Mouse (Mus musculus): Measurements from ENCODE around the gene Pycr1. TPM values are rescaled to one million over a fixed set of nuclear protein-coding genes. Genes with fewer than 3 reads are reported as not detected.

Pycr1 gene
- total and polyA plus RNA-seq, 2 experiments = 0.61 to 2.6 TPM

DNA sequence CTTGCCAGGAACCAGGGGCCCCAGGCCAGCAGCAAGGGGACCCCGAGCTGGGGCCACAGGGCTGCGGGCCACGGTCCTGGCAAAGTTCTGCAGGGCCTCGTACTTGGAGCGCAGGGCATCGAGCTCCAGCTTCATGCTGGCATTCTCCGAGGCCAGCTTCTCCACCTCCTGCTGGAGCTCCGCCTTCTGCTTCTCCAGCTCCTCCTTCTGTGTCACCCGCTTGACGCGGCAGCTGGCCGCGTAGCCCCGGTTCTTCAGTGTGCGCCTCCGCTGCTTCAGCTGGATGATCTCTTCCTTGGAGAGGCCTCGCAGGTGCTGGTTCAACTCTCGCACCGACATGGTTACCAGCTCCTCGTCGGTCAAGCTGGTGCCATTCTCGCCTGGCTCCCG, 14.2 kb downstream of the Pycr1 start:
- TF ChIP-seq POLR2A (IDR thresholded peaks at IDR 0.05; ENCODE audit: extremely low read depth, insufficient read depth, low read length) = peak; percentile 86
- TF ChIP-seq CTCF (IDR thresholded peaks at IDR 0.05; ENCODE audit: low read depth, low read length) = no peak
- 10% methylated on average over 23 of the region's 23 CpGs for WGBS
- Histone ChIP-seq H3K4me3 (ENCODE audit: insufficient read depth, low read depth, low read length) (peak overlapping the region; percentile 64), H3K79me2 (ENCODE audit: control insufficient read depth, insufficient read depth, low read length) (peaks cover 7% of the 10 kb centered on the region; the same call in 1 of the 2 replicates), H3K27ac (replicated peaks; ENCODE audit: insufficient read depth, low read depth, low read length) (peak overlapping the region; percentile 90), H3K4me1 (ENCODE audit: control insufficient read depth, insufficient read depth, low read length) (peaks cover 39% of the 10 kb centered on the region), H3K9ac (ENCODE audit: low read depth, low read length) (peak overlapping the region; percentile 80), H3K36me3 (ENCODE audit: control insufficient read depth, insufficient read depth, low read length) (no peaks in the 10 kb centered on the region), H3K27me3 (ENCODE audit: control insufficient read depth, insufficient read depth, low read length) (no peaks in the 10 kb centered on the region)
- DNase-seq (ENCODE audit: extremely low read depth, low read depth, low spot score) = peak; percentile 91

DNA sequence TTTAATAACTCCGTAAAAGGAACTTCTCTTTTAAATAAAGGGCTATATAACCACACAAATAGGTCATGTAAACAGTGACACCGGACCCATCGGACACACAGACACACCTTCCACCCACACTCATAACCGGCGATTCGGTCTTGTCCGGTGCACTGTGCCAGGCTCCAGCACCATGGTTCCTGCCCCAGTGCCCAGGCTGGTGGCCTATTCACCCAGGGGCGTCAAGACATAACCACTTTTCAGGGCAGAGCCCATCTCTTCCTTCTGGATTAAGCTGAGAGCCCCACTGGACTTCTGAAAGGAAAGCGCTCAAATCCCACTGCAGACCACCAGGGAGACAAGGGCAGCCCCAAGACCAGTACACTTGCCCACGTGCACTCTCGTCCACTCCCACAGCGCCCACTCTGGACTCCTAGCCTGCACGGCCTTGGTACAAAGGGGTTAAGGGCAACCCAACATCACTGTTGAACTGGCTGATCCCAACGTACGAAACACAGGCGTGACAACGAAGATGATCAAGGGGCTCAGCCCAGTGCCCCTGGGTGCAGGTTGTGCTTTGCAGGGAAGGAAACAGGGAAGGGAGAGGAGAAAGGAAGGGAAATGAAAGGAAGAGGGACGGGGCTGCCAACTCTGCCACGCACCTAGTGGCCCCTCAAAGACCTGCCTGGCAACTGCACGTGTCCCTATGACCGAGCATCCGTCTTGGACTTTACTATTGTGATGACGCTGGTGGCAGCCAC, 14.8 kb downstream of the Pycr1 start:
- Histone ChIP-seq H3K4me1 (ENCODE audit: control insufficient read depth, insufficient read depth, low read length) (peaks cover 37% of the 10 kb centered on the region), H3K79me2 (ENCODE audit: control insufficient read depth, insufficient read depth, low read length) (peaks cover 7% of the 10 kb centered on the region; the same call in 1 of the 2 replicates), H3K4me3 (ENCODE audit: insufficient read depth, low read depth, low read length) (peak overlapping the region; percentile 64), H3K27me3 (ENCODE audit: control insufficient read depth, insufficient read depth, low read length) (no peaks in the 10 kb centered on the region), H3K27ac (replicated peaks; ENCODE audit: insufficient read depth, low read depth, low read length) (peak overlapping the region; percentile 90), H3K9ac (ENCODE audit: low read depth, low read length) (peak overlapping the region; percentile 48), H3K36me3 (ENCODE audit: control insufficient read depth, insufficient read depth, low read length) (no peaks in the 10 kb centered on the region)
- DNase-seq (ENCODE audit: extremely low read depth, low read depth, low spot score) = peak; percentile 51
- WGBS = 31% methylated on average over 23 of the region's 23 CpGs
- TF ChIP-seq CTCF (IDR thresholded peaks at IDR 0.05; ENCODE audit: low read depth, low read length) (no peak), POLR2A (IDR thresholded peaks at IDR 0.05; ENCODE audit: extremely low read depth, insufficient read depth, low read length) (no peak)

DNA sequence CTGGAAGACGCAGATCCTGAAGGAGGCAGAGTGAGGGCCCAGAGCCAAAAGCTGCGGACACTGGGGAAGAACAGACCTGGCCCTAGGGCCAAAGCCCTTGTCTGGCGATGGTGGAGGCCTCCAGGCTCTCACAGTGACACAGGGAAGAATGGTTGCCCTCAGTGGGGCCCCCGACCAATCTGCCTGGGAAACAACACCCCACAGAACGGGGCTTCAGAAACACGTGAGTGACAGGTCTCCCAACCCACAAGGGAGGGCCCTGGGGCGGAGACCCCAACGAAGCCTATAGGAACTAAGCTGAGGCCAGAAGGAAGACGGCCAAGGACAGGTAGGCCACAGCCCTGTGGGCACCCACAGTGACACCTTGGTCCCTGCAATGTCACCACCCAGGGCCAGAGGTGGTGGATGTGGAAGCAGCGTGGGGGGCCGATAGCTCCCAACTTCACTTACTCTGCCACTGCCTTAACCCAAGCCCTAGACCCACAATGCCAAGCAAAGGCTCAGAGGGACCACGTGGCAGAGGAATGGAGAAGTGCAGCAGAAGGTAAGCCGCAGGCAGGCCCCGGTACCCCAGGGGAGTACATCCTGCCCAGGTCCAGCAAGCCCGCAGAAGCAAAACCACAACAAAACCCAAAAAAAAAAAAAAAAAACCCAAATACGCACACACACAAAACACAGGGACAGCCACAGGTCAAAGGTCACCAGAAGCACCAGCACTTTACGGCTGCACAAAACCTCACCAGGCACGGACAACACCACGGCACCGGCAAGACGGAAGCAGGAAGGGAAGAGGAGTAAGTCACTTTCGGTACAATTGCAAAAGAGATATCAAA, 15.9 kb downstream of the Pycr1 start:
- no peak overlapping the region; the same call in 1 of the 2 replicates for H3K4me3 ChIP-seq (ENCODE audit: insufficient read depth, low read depth, low read length)
- 41% methylated on average over 22 of the region's 22 CpGs for WGBS
- peaks cover 8% of the 10 kb centered on the region; the same call in 1 of the 2 replicates for H3K36me3 ChIP-seq (ENCODE audit: control insufficient read depth, insufficient read depth, low read length)
- peak overlapping the region; percentile 32 for H3K27ac ChIP-seq (replicated peaks; ENCODE audit: insufficient read depth, low read depth, low read length)
- H3K4me1 ChIP-seq (ENCODE audit: control insufficient read depth, insufficient read depth, low read length) = peaks cover 41% of the 10 kb centered on the region
- H3K9ac ChIP-seq (ENCODE audit: low read depth, low read length) = peak overlapping the region; percentile 48
- no peaks in the 10 kb centered on the region for H3K27me3 ChIP-seq (ENCODE audit: control insufficient read depth, insufficient read depth, low read length)
- peak; percentile 77 for DNase-seq (ENCODE audit: extremely low read depth, low read depth, low spot score)
- peaks cover 11% of the 10 kb centered on the region; the same call in 1 of the 2 replicates for H3K79me2 ChIP-seq (ENCODE audit: control insufficient read depth, insufficient read depth, low read length)
- TF ChIP-seq CTCF (IDR thresholded peaks at IDR 0.05; ENCODE audit: low read depth, low read length) (no peak), POLR2A (IDR thresholded peaks at IDR 0.05; ENCODE audit: extremely low read depth, insufficient read depth, low read length) (no peak)

DNA sequence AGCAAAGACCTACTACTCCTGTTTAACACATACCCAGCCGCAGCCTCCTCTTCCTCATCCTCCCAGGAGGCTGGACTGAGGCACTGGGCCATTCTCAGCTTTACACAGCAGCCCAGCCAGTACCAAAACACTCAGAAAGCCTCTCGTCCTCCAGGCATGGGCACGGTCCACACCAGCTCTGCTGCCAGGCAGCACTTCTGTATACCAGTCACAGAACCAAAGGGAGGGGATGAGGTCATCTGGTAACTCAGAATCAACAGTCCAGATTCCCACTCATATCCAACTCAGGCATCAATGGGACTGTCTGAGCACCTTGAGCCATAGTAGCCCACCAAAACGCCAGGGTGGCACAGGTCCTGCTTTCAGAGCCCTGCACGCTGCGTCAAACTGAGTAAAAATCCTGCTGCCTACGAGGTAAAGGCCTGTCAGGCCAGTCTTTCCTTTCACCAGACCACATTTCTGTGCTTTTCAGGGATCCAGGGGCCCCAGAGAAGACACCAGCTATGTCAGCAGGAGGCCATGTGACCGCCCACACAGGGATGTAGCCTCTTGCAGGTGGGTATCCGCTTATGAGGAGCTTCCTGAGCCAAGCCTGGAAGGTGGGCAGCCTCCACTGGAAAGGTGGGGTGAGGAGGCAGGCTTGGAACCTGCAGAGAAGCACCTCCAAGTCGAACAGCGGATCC, 16.6 kb downstream of the Pycr1 start:
- Histone ChIP-seq H3K36me3 (ENCODE audit: control insufficient read depth, insufficient read depth, low read length) (peaks cover 14% of the 10 kb centered on the region; the same call in 1 of the 2 replicates), H3K4me1 (ENCODE audit: control insufficient read depth, insufficient read depth, low read length) (peaks cover 38% of the 10 kb centered on the region), H3K4me3 (ENCODE audit: insufficient read depth, low read depth, low read length) (no peak overlapping the region), H3K9ac (ENCODE audit: low read depth, low read length) (peak overlapping the region; percentile 48; the same call in 1 of the 2 replicates), H3K27ac (replicated peaks; ENCODE audit: insufficient read depth, low read depth, low read length) (no peak overlapping the region; the same call in none of the 2 replicates), H3K27me3 (ENCODE audit: control insufficient read depth, insufficient read depth, low read length) (no peaks in the 10 kb centered on the region), H3K79me2 (ENCODE audit: control insufficient read depth, insufficient read depth, low read length) (peaks cover 12% of the 10 kb centered on the region; the same call in 1 of the 2 replicates)
- 75% methylated on average over 11 of the region's 11 CpGs for WGBS
- no peak for DNase-seq (ENCODE audit: extremely low read depth, low read depth, low spot score)
- TF ChIP-seq POLR2A (IDR thresholded peaks at IDR 0.05; ENCODE audit: extremely low read depth, insufficient read depth, low read length) (no peak), CTCF (IDR thresholded peaks at IDR 0.05; ENCODE audit: low read depth, low read length) (no peak)

DNA sequence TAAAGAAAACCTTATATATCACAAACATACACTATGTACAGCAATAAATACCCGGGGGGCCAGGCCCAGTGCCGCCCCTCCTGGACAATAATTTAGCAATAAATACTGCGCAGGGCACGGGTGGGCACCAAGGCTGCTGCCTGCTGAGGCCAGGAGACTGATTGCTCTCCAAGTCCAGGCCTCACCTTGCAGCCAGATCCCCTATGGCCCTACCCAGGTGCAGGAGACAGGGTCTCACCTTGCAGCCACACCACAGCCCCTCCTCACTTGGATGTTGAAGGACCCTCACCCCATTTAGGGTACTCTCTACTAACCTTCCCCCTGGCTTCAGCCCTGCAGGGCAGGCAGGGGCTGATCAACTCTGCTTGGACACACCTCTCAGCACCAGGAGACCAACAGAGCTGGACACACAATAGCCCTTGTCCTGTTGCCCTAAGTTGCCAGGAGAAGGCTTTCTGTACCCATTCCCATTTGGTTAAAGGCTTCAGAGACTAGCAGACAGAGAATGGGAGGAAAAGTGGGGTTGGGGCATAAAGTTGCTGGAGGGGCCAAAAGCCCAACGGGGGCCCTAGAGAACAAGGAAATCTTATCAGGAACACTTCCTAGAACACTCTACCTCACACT, 18.3 kb downstream of the Pycr1 start, which contains the start of gene Sirt7:
Gene Sirt7 (minus strand): TSS at position 89 of the 624 bp plus-strand sequence.
- WGBS = 13% methylated on average over 5 of the region's 5 CpGs
- Histone ChIP-seq H3K9ac (ENCODE audit: low read depth, low read length) (peak within 1 kb of the TSS; percentile 89), H3K79me2 (ENCODE audit: control insufficient read depth, insufficient read depth, low read length) (peaks cover 12% of the 10 kb centered on the region; the same call in 1 of the 2 replicates), H3K27ac (replicated peaks; ENCODE audit: insufficient read depth, low read depth, low read length) (peak within 1 kb of the TSS; percentile 83), H3K36me3 (ENCODE audit: control insufficient read depth, insufficient read depth, low read length) (peaks cover 19% of the 10 kb centered on the region; the same call in 1 of the 2 replicates), H3K4me1 (ENCODE audit: control insufficient read depth, insufficient read depth, low read length) (peaks cover 30% of the 10 kb centered on the region), H3K27me3 (ENCODE audit: control insufficient read depth, insufficient read depth, low read length) (no peaks in the 10 kb centered on the region), H3K4me3 (ENCODE audit: insufficient read depth, low read depth, low read length) (peak within 1 kb of the TSS; percentile 85)
- peak; percentile 39 for DNase-seq (ENCODE audit: extremely low read depth, low read depth, low spot score)
- TF ChIP-seq CTCF (IDR thresholded peaks at IDR 0.05; ENCODE audit: low read depth, low read length) = no peak
- TF ChIP-seq POLR2A (IDR thresholded peaks at IDR 0.05; ENCODE audit: extremely low read depth, insufficient read depth, low read length) = no peak
